In genomic region chr5:136403565-136403961, GRCm38 (mm10) we compare ENCODE assay signal across 8 mouse cellular contexts.
A peak's percentile ranks its signal among the peaks of the same experiment; 100 is the strongest.
DNase-seq lines count a peak whose midpoint lies in the region; ATAC-seq and TF ChIP-seq lines count a peak whose summit lies in the region.

No protein-coding gene starts in this region.

- peak; percentile 34 for DNase-seq in right cerebral cortex, postnatal 14 days
- DNase-seq in right cerebral cortex, adult 18-20 months = no peak
- peak; percentile 76 for DNase-seq in embryo, embryonic 11.5 days (ENCODE audit: low read depth, low spot score)
- peak; percentile 52 to 54 for DNase-seq in heart, adult 2 months
- peak; percentile 34 for DNase-seq in skeletal muscle tissue, adult 2 months (ENCODE audit: low read depth, low spot score)
- DNase-seq in thymus, adult 18-20 months = no peak

- H3K79me2 ChIP-seq in heart, adult 2 months (replicated peaks; ENCODE audit: control insufficient read depth, insufficient read depth, low read length) = no peaks in the 10 kb centered on the region

- no peak overlapping the region for H3K4me3 ChIP-seq in heart, adult 2 months
- H3K4me3 ChIP-seq in intestine, embryonic 16.5 days (ENCODE audit: low read length) = peak overlapping the region; percentile 9; the same call in 1 of the 2 replicates
- H3K4me3 ChIP-seq in lung, embryonic 15.5 days = no peak overlapping the region

- 28% methylated on average over 19 of the region's 19 CpGs for WGBS in heart, adult 2 months
- 28% methylated on average over 19 of the region's 19 CpGs for WGBS in intestine, embryonic 16.5 days
- 10% methylated on average over 19 of the region's 19 CpGs for WGBS in lung, embryonic 15.5 days

- H3K9me3 ChIP-seq in intestine, embryonic 16.5 days (ENCODE audit: control insufficient read depth, low read length) = no peaks in the 10 kb centered on the region
- no peaks in the 10 kb centered on the region for H3K9me3 ChIP-seq in lung, embryonic 15.5 days

- no peak overlapping the region for H3K9ac ChIP-seq in heart, adult 2 months (ENCODE audit: low read depth, low read length)
- no peak overlapping the region; the same call in 1 of the 2 replicates for H3K9ac ChIP-seq in intestine, embryonic 16.5 days (ENCODE audit: low read depth, low read length)
- no peak overlapping the region for H3K9ac ChIP-seq in lung, embryonic 15.5 days

- no peak overlapping the region for H3K27ac ChIP-seq in heart, adult 2 months
- H3K27ac ChIP-seq in intestine, embryonic 16.5 days (ENCODE audit: low read length) = peak overlapping the region; percentile 77
- peak overlapping the region; percentile 83 for H3K27ac ChIP-seq in lung, embryonic 15.5 days

- peaks cover 2% of the 10 kb centered on the region for H3K4me1 ChIP-seq in heart, adult 2 months (ENCODE audit: control insufficient read depth, insufficient read depth, low read length)
- peaks cover 19% of the 10 kb centered on the region for H3K4me1 ChIP-seq in intestine, embryonic 16.5 days (ENCODE audit: control insufficient read depth, insufficient read depth, low read length)
- H3K4me1 ChIP-seq in lung, embryonic 15.5 days = peaks cover 29% of the 10 kb centered on the region

- TF ChIP-seq POLR2A in heart, adult 2 months (IDR thresholded peaks at IDR 0.05; ENCODE audit: insufficient read depth, low read depth, low read length) = no peak

- no peak for TF ChIP-seq EP300 in heart, adult 2 months (IDR thresholded peaks at IDR 0.05; ENCODE audit: insufficient read depth, low read depth, low read length)

- TF ChIP-seq CTCF in heart, adult 2 months (IDR thresholded peaks at IDR 0.05) = no peak

- intact Hi-C loops in heart, adult 2 months (cut with DNase I) = no loop called here

- no peaks in the 10 kb centered on the region for H3K27me3 ChIP-seq in heart, adult 2 months (ENCODE audit: control insufficient read depth, insufficient read depth, low read length)
- H3K27me3 ChIP-seq in intestine, embryonic 16.5 days (replicated peaks; ENCODE audit: control insufficient read depth, insufficient read depth, low read length) = no peaks in the 10 kb centered on the region
- H3K27me3 ChIP-seq in lung, embryonic 15.5 days = no peaks in the 10 kb centered on the region

- peak; percentile 93 for ATAC-seq in intestine, embryonic 16.5 days
- peak; percentile 99 for ATAC-seq in lung, embryonic 15.5 days (ENCODE audit: borderline replicate concordance, extremely low read depth, low FRiP score, low TSS enrichment)

- peak overlapping the region; percentile 37 for H3K4me2 ChIP-seq in intestine, embryonic 16.5 days (ENCODE audit: low read depth, low read length)
- peak overlapping the region; percentile 49; the same call in 1 of the 2 replicates for H3K4me2 ChIP-seq in lung, embryonic 15.5 days

- H3K36me3 ChIP-seq in heart, adult 2 months (ENCODE audit: control insufficient read depth, insufficient read depth, low read length) = no peaks in the 10 kb centered on the region
- peaks cover 5% of the 10 kb centered on the region; the same call in 1 of the 2 replicates for H3K36me3 ChIP-seq in intestine, embryonic 16.5 days (ENCODE audit: control insufficient read depth, insufficient read depth, low read length)
- H3K36me3 ChIP-seq in lung, embryonic 15.5 days = peaks cover 8% of the 10 kb centered on the region

Comparison
In these comparisons a context has a peak if more than half of its experiments do, and no peak if none do; other contexts are left out.
1. DNase-seq: peak in right cerebral cortex, postnatal 14 days (single experiment), embryo, embryonic 11.5 days (single experiment), heart, adult 2 months (2 of 2) and skeletal muscle tissue, adult 2 months (single experiment); none in right cerebral cortex, adult 18-20 months (single experiment) and thymus, adult 18-20 months (0 of 2).